Mouse (Mus musculus): ENCODE results near the gene Ptprn2. TPM values are rescaled to one million over a fixed set of nuclear protein-coding genes. Genes with fewer than 3 reads are reported as not detected.

Ptprn2 gene
- polyA plus RNA-seq, 1 experiment from 2014 or later: 2.9 TPM

DNA sequence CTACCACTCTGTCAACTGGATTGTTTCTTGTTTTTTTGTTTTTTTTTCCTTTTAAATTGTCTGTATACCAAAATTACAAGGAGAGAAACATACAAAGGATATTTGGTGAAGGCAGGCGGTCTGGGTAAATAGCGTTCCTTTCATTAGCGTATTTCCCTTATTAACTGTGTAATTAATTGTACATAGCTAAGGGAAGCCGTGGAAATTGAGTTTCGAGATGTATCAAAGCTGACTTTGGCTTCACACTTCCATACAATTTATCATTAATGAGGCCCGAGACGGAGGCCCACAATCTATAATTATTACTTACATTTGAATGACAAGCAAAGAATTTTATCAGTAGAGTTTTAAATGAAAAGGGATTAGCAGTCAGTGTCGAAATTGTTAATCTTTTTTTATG is 712.6 kb downstream of the Ptprn2 start:
- Histone ChIP-seq H3K4me2 (ENCODE audit: low read depth) (no peak overlapping the region), H3K36me3 (ENCODE audit: control insufficient read depth, insufficient read depth, low read length) (no peaks in the 10 kb centered on the region), H3K27me3 (ENCODE audit: control insufficient read depth, insufficient read depth, low read length) (no peaks in the 10 kb centered on the region), H3K4me1 (ENCODE audit: control insufficient read depth, insufficient read depth, low read length) (peaks cover 20% of the 10 kb centered on the region), H3K9me3 (ENCODE audit: control insufficient read depth, low read length) (no peaks in the 10 kb centered on the region), H3K4me3 (ENCODE audit: low read depth, low read length) (no peak overlapping the region), H3K9ac (ENCODE audit: low read length) (no peak overlapping the region), H3K27ac (ENCODE audit: low read depth, low read length) (no peak overlapping the region)
- WGBS: 67% methylated on average over 8 of the region's 8 CpGs
- no peak for ATAC-seq (ENCODE audit: insufficient read depth, low FRiP score, low TSS enrichment)
- DNase-seq (ENCODE audit: low spot score): no peak

DNA sequence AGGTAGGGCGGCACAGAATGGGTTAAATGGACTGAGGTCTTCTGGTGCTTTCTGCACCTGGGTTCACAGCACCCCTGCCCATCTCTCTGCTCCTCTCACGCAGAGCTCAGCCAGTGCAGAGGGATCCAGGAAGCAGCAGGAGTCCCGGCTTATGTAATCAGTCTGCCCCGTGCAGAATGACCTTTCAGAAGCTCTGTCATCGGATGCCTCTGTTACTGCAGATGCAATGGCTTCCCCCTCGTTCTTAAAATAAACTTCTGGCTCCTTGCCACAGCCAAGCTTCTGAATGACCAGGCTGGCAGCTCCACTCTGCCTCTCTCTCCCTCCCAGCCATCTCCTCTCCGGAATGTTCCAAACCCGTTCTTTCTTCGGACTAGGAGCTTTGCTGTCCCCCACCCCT is 714.6 kb downstream of the Ptprn2 start:
- no peaks in the 10 kb centered on the region for H3K36me3 ChIP-seq (ENCODE audit: control insufficient read depth, insufficient read depth, low read length)
- no peak overlapping the region for H3K27ac ChIP-seq (ENCODE audit: low read depth, low read length)
- WGBS: 26% methylated on average over 9 of the region's 9 CpGs

DNA sequence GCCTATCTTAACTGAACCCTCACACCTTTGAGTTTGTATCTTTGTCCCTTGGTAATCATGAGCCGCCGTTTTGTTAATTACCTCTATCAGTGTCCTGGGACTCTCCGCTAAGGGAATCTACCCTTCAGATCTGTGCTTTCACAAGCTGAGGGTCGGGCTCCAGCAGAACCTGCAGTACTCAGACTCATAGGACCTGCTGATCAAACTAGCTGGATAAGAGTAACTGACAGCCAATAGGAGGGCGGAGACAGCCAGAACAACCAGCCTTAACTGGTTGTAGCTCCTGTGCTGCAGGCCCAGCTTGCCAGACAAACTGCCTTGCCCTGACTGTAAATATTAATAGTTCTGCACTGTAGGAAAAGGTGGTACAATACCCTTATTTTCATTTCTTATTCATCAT is 715.1 kb downstream of the Ptprn2 start:
- Histone ChIP-seq H3K4me3 (ENCODE audit: low read depth, low read length) (no peak overlapping the region), H3K9ac (ENCODE audit: low read length) (no peak overlapping the region), H3K4me1 (ENCODE audit: control insufficient read depth, insufficient read depth, low read length) (peaks cover 20% of the 10 kb centered on the region), H3K9me3 (ENCODE audit: control insufficient read depth, low read length) (no peaks in the 10 kb centered on the region), H3K4me2 (ENCODE audit: low read depth) (no peak overlapping the region), H3K27me3 (ENCODE audit: control insufficient read depth, insufficient read depth, low read length) (no peaks in the 10 kb centered on the region), H3K36me3 (ENCODE audit: control insufficient read depth, insufficient read depth, low read length) (no peaks in the 10 kb centered on the region), H3K27ac (ENCODE audit: low read depth, low read length) (no peak overlapping the region)
- ATAC-seq (ENCODE audit: insufficient read depth, low FRiP score, low TSS enrichment) (no peak), DNase-seq (ENCODE audit: low spot score) (no peak)
- 48% methylated on average over 5 of the region's 5 CpGs for WGBS

More for the DNA sequence above, 714.6 kb downstream of the Ptprn2 start:
- ATAC-seq (ENCODE audit: insufficient read depth, low FRiP score, low TSS enrichment) (no peak), DNase-seq (ENCODE audit: low spot score) (peak; percentile 30)
- H3K9ac ChIP-seq (ENCODE audit: low read length): no peak overlapping the region
- H3K4me1 ChIP-seq (ENCODE audit: control insufficient read depth, insufficient read depth, low read length): peaks cover 20% of the 10 kb centered on the region
- no peaks in the 10 kb centered on the region for H3K27me3 ChIP-seq (ENCODE audit: control insufficient read depth, insufficient read depth, low read length)
- no peak overlapping the region for H3K4me2 ChIP-seq (ENCODE audit: low read depth)
- no peak overlapping the region for H3K4me3 ChIP-seq (ENCODE audit: low read depth, low read length)
- no peaks in the 10 kb centered on the region for H3K9me3 ChIP-seq (ENCODE audit: control insufficient read depth, low read length)

DNA sequence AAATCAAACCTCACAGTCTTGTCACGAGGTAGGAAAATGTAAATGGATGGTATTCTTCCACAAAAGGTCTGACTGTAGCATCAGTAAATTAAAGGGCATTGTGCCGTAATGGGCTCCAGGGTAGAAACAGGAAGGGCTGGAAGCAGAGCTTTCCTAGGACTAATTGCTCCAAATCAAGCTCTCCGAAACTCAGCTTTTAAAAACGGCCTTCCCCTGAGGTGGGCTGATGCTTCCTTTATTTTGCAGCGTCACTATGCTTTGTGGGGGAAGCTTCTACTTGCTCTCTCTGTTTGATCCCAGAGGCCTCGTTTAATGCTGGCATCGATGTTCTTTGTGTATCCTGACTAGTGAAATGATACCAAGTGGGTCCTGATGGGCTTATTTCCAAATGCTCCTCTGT is 718.0 kb downstream of the Ptprn2 start:
- H3K4me2 ChIP-seq (ENCODE audit: low read depth): no peak overlapping the region
- no peak overlapping the region for H3K27ac ChIP-seq (ENCODE audit: low read depth, low read length)
- 56% methylated on average over 7 of the region's 7 CpGs for WGBS
- no peak overlapping the region for H3K9ac ChIP-seq (ENCODE audit: low read length)
- H3K4me1 ChIP-seq (ENCODE audit: control insufficient read depth, insufficient read depth, low read length): peaks cover 7% of the 10 kb centered on the region; the same call in 1 of the 2 replicates
- H3K4me3 ChIP-seq (ENCODE audit: low read depth, low read length): no peak overlapping the region
- no peaks in the 10 kb centered on the region for H3K36me3 ChIP-seq (ENCODE audit: control insufficient read depth, insufficient read depth, low read length)
- no peaks in the 10 kb centered on the region for H3K27me3 ChIP-seq (ENCODE audit: control insufficient read depth, insufficient read depth, low read length)
- no peaks in the 10 kb centered on the region for H3K9me3 ChIP-seq (ENCODE audit: control insufficient read depth, low read length)
- ATAC-seq (ENCODE audit: insufficient read depth, low FRiP score, low TSS enrichment) (no peak), DNase-seq (ENCODE audit: low spot score) (no peak)

DNA sequence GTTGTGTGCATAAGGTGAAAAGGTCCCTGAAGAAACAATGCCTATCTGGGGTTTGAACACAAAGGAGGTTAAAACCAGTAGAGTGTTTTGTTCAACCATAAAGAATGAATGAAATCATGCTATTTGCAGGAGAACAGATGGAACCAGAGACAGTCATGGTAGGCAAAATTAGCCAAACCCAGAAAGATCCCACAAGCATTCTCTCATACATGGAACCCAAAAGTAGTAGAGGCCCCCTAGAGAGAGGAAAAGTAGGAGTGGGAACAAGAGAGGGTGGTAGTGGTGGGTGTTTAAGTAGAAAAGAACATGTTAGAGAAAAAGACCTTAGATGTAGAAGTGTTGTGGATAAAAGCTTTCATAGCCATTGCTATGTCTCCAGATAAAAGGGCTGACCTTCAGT is 719.4 kb downstream of the Ptprn2 start:
- H3K4me1 ChIP-seq (ENCODE audit: control insufficient read depth, insufficient read depth, low read length): no peaks in the 10 kb centered on the region; the same call in 1 of the 2 replicates
- DNase-seq (ENCODE audit: low spot score): no peak

DNA sequence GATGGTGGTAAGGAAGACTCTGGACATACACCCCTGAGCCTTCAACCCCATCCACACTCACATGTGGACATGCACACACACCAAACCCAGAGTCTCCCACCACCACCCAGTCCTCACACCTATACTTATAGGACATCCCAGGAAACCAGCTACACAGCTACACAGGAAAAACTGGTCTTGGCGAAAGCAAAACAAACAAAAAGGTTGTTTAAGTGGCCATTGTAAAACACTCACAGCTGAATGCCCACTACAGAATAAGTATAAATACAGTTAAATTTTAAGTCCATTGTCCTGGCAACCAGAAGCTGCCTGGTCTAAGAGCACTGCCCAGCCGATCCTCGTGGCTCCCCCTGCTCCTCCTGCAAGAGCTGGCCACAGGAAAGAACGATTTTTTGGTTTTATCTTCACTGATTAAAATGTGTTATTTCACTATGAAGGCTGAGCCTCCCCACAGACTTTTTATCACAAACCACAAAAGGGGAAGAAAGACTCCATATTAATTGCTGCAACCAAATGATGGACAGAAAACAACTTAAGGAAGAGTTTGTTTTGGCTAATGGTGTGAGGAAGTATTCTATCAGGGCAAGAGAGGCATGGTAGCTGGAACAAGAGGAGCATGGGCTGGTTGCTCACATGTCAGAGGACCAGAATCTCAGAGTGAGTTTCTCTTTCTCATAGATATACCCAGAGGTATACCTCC is 722.1 kb downstream of the Ptprn2 start:
- Histone ChIP-seq H3K9ac (ENCODE audit: low read length) (no peak overlapping the region), H3K4me3 (ENCODE audit: low read depth, low read length) (no peak overlapping the region), H3K9me3 (ENCODE audit: control insufficient read depth, low read length) (no peaks in the 10 kb centered on the region), H3K27ac (ENCODE audit: low read depth, low read length) (no peak overlapping the region), H3K4me1 (ENCODE audit: control insufficient read depth, insufficient read depth, low read length) (no peaks in the 10 kb centered on the region), H3K27me3 (ENCODE audit: control insufficient read depth, insufficient read depth, low read length) (no peaks in the 10 kb centered on the region), H3K4me2 (ENCODE audit: low read depth) (no peak overlapping the region), H3K36me3 (ENCODE audit: control insufficient read depth, insufficient read depth, low read length) (no peaks in the 10 kb centered on the region)
- DNase-seq (ENCODE audit: low spot score): no peak
- 74% methylated on average over 4 of the region's 4 CpGs for WGBS
- no peak for ATAC-seq (ENCODE audit: insufficient read depth, low FRiP score, low TSS enrichment)

More for the DNA sequence above, 719.4 kb downstream of the Ptprn2 start:
- no peaks in the 10 kb centered on the region for H3K9me3 ChIP-seq (ENCODE audit: control insufficient read depth, low read length)
- no peaks in the 10 kb centered on the region for H3K27me3 ChIP-seq (ENCODE audit: control insufficient read depth, insufficient read depth, low read length)
- H3K4me2 ChIP-seq (ENCODE audit: low read depth): no peak overlapping the region
- no peak for ATAC-seq (ENCODE audit: insufficient read depth, low FRiP score, low TSS enrichment)
- H3K9ac ChIP-seq (ENCODE audit: low read length): no peak overlapping the region
- H3K36me3 ChIP-seq (ENCODE audit: control insufficient read depth, insufficient read depth, low read length): no peaks in the 10 kb centered on the region
- no peak overlapping the region for H3K27ac ChIP-seq (ENCODE audit: low read depth, low read length)
- no peak overlapping the region for H3K4me3 ChIP-seq (ENCODE audit: low read depth, low read length)

DNA sequence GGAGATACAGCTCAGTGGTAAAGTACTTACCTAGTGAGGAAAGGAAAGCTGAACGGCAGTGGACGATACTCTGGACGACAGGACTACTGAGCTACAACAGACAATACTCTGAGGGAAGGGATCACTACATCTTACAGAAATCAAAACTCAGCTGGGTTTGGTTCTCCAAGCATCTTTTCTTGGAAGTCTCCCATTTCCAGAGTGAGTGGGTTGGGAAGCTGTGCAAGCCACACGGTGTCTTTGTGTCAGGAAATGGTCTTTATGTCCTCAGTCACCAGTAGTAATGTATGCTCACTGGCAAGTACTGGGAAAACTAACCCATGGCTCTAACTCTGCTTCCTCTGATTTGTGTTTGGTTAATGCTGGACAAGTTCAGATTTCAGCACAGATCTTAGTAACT is 724.9 kb downstream of the Ptprn2 start:
- ATAC-seq (ENCODE audit: insufficient read depth, low FRiP score, low TSS enrichment) (no peak), DNase-seq (ENCODE audit: low spot score) (no peak)
- Histone ChIP-seq H3K36me3 (ENCODE audit: control insufficient read depth, insufficient read depth, low read length) (no peaks in the 10 kb centered on the region), H3K4me2 (ENCODE audit: low read depth) (no peak overlapping the region), H3K9me3 (ENCODE audit: control insufficient read depth, low read length) (no peaks in the 10 kb centered on the region), H3K27ac (ENCODE audit: low read depth, low read length) (no peak overlapping the region), H3K4me3 (ENCODE audit: low read depth, low read length) (no peak overlapping the region), H3K27me3 (ENCODE audit: control insufficient read depth, insufficient read depth, low read length) (no peaks in the 10 kb centered on the region), H3K9ac (ENCODE audit: low read length) (no peak overlapping the region), H3K4me1 (ENCODE audit: control insufficient read depth, insufficient read depth, low read length) (no peaks in the 10 kb centered on the region)
- WGBS: 89% methylated on average over 4 of the region's 4 CpGs

DNA sequence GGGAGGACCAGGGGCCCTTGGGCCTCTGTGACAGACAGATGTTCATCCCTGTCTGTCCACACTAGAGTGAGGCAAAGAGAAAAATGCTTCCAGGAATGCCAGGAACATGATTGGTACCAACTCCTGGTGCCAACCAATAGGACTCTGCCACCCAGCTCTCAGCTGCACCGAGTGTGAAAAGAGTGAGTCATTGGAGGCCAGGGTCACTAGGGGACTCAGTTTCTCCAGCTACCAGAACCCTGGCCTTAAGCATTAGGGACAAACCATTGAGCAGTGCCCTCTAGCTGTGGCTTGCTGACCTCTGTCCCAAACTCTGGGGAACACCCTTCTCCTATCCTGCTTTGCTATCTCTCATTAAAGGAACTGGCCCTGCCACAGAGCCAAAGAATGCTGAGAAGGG is 728.0 kb downstream of the Ptprn2 start:
- H3K9me3 ChIP-seq (ENCODE audit: control insufficient read depth, low read length): no peaks in the 10 kb centered on the region
- no peaks in the 10 kb centered on the region for H3K27me3 ChIP-seq (ENCODE audit: control insufficient read depth, insufficient read depth, low read length)
- H3K36me3 ChIP-seq (ENCODE audit: control insufficient read depth, insufficient read depth, low read length): no peaks in the 10 kb centered on the region; the same call in 1 of the 2 replicates
- no peak overlapping the region for H3K4me2 ChIP-seq (ENCODE audit: low read depth)
- no peak overlapping the region for H3K9ac ChIP-seq (ENCODE audit: low read length)
- no peaks in the 10 kb centered on the region for H3K4me1 ChIP-seq (ENCODE audit: control insufficient read depth, insufficient read depth, low read length)
- 78% methylated on average over 1 of the region's 1 CpGs for WGBS
- no peak overlapping the region for H3K4me3 ChIP-seq (ENCODE audit: low read depth, low read length)
- ATAC-seq (ENCODE audit: insufficient read depth, low FRiP score, low TSS enrichment) (no peak), DNase-seq (ENCODE audit: low spot score) (no peak)
- no peak overlapping the region for H3K27ac ChIP-seq (ENCODE audit: low read depth, low read length)

DNA sequence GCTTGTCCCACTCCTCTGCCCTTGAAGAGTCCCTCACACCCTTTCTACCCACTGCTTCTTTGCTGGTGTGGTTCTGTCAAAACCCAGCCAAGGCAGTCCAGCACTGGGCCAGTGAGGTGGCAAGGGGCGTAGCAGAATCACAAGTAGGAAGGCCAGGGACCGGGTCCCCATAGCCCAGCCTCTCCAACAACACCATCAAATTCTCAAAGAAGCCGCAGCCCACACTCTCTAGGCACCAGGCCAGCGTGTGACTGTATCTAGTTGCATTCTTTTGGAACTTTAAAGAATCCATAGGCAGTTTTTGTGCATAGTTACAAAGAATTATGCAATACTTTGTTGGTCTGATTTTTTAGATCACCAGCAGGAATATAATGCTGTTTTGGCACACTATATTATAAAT is 728.8 kb downstream of the Ptprn2 start:
- no peak for DNase-seq (ENCODE audit: low spot score)
- no peaks in the 10 kb centered on the region for H3K9me3 ChIP-seq (ENCODE audit: control insufficient read depth, low read length)
- no peak overlapping the region for H3K4me3 ChIP-seq (ENCODE audit: low read depth, low read length)
- H3K4me2 ChIP-seq (ENCODE audit: low read depth): no peak overlapping the region
- WGBS: 93% methylated on average over 4 of the region's 4 CpGs
- H3K27me3 ChIP-seq (ENCODE audit: control insufficient read depth, insufficient read depth, low read length): no peaks in the 10 kb centered on the region
- H3K9ac ChIP-seq (ENCODE audit: low read length): no peak overlapping the region
- H3K4me1 ChIP-seq (ENCODE audit: control insufficient read depth, insufficient read depth, low read length): no peaks in the 10 kb centered on the region
- no peaks in the 10 kb centered on the region; the same call in 1 of the 2 replicates for H3K36me3 ChIP-seq (ENCODE audit: control insufficient read depth, insufficient read depth, low read length)
- no peak overlapping the region for H3K27ac ChIP-seq (ENCODE audit: low read depth, low read length)
- ATAC-seq (ENCODE audit: insufficient read depth, low FRiP score, low TSS enrichment): no peak
